Mouse (Mus musculus) spleen, adult 10 weeks (tissue): ENCODE measurements around the gene Phyhipl. TPM values are rescaled to one million over a fixed set of nuclear protein-coding genes. Genes with fewer than 3 reads are reported as not detected.

Source experiments
- polyA plus RNA-seq: library from polyadenylated mRNA; stranded (reverse); fragments of 350-450 nt; fragmentation: Illumina TruSeq; extraction: RNeasy Lipid Tissue Mini Kit (QIAGEN cat#74804); gene quantifications from one replicate; pipeline ENCODE4 v1.2.3, GENCODE M21; 2015; ENCODE audit warnings: low replicate concordance; ENCODE audit not compliant: insufficient read depth

Gene Phyhipl
- not detected for polyA plus RNA-seq

GRCm38 (mm10) chr10:70655828-70656227 lies at the start of gene Phyhipl:
Gene Phyhipl, minus strand, starts transcription at chr10:70655965.

Other genes starting within 250 kb of the Phyhipl start
- 2.4 TPM for gene Fam13c, start 215.5 kb downstream of the Phyhipl start, polyA plus RNA-seq